Mouse (Mus musculus) MEL (cell line): ENCODE data around the gene Dtx4. TPM values are rescaled to one million over a fixed set of nuclear protein-coding genes. Genes with fewer than 3 reads are reported as not detected.

Experiments used
- DNase-seq: peaks from one replicate; pipeline ENCODE4 v3.0.0; 2011; ENCODE audit warnings: low read depth, low spot score
- H3K27ac ChIP-seq: 2 replicates; pipeline ENCODE4 v1.5.1; 2012; ENCODE audit warnings: low read depth, mild to moderate bottlenecking, control low read depth, low read length, moderate library complexity; ENCODE audit not compliant: control insufficient read depth
- H3K27me3 ChIP-seq, 2 experiments: fragments of 150-350 bp in 1 of 2; sonication (generic) in 1 of 2; 2 replicates each; pipeline ENCODE4 v1.6.1; 2012; ENCODE audit warnings: low read length in 2 of 2, mild to moderate bottlenecking in 2 of 2, improper control_type of control experiment in 1 of 2, moderate library complexity in 1 of 2; ENCODE audit not compliant: insufficient read depth in 2 of 2, control insufficient read depth in 1 of 2
- H3K36me3 ChIP-seq, 2 experiments: 2 replicates each; pipeline ENCODE4 v1.6.1; 2012 to 2014; ENCODE audit warnings: low read length in 2 of 2, improper control_type of control experiment in 1 of 2, inconsistent platforms in 1 of 2, mild to moderate bottlenecking in 1 of 2; ENCODE audit not compliant: insufficient read depth in 2 of 2, control insufficient read depth in 1 of 2
- H3K4me1 ChIP-seq, 2 experiments: fragments of 150-350 bp in 1 of 2; sonication (generic) in 1 of 2; 2 replicates each; pipeline ENCODE4 v1.6.1; 2012; ENCODE audit warnings: low read length in 2 of 2, improper control_type of control experiment in 1 of 2, mild to moderate bottlenecking in 1 of 2; ENCODE audit not compliant: insufficient read depth in 2 of 2, control insufficient read depth in 1 of 2
- H3K4me3 ChIP-seq, 2 experiments: fragments of 150-350 bp in 1 of 2; sonication (generic) in 1 of 2; 2 replicates each; pipeline ENCODE4 v1.5.1; 2012; ENCODE audit warnings: low read depth in 2 of 2, low read length in 2 of 2, mild to moderate bottlenecking in 2 of 2, moderate library complexity in 2 of 2, control low read depth in 1 of 2, improper control_type of control experiment in 1 of 2; ENCODE audit not compliant: control insufficient read depth in 1 of 2, insufficient read depth in 1 of 2
- H3K79me2 ChIP-seq: 2 replicates; pipeline ENCODE4 v1.6.1; 2012; ENCODE audit warnings: mild to moderate bottlenecking, low read length, moderate library complexity; ENCODE audit not compliant: control insufficient read depth, poor library complexity, insufficient read depth
- H3K9ac ChIP-seq: 2 replicates; pipeline ENCODE4 v1.6.1; 2012; ENCODE audit warnings: low read depth, mild to moderate bottlenecking, control low read depth, low read length, moderate library complexity; ENCODE audit not compliant: control insufficient read depth, poor library complexity, severe bottlenecking
- H3K9me3 ChIP-seq: fragments of 150-350 bp; sonication (generic); replicated peaks from 2 replicates; pipeline ENCODE4 v1.6.1; 2012; ENCODE audit warnings: mild to moderate bottlenecking, low read length, improper control_type of control experiment, moderate library complexity; ENCODE audit not compliant: insufficient read depth
- CHD1 ChIP-seq: IDR thresholded peaks from 2 replicates; pipeline ENCODE4 v1.6.1; 2012; ENCODE audit warnings: low read depth, mild to moderate bottlenecking, inconsistent platforms, low read length, improper control_type of control experiment
- CTCF ChIP-seq, 3 experiments: IDR thresholded peaks in 2 of 3; conservative IDR thresholded peaks in 1 of 3; 2 replicates each; pipeline ENCODE4 v1.5.1; 2011 to 2012; ENCODE audit warnings: low read length in 3 of 3, low read depth in 2 of 3, mild to moderate bottlenecking in 2 of 3, improper control_type of control experiment in 1 of 3, inconsistent platforms in 1 of 3, mixed read lengths in 1 of 3, moderate library complexity in 1 of 3; ENCODE audit not compliant: control insufficient read depth in 1 of 3, insufficient read depth in 1 of 3, poor library complexity in 1 of 3, severe bottlenecking in 1 of 3
- ETS1 ChIP-seq: IDR thresholded peaks from 2 replicates; pipeline ENCODE4 v1.6.1; 2012; ENCODE audit warnings: low read depth, mild to moderate bottlenecking, inconsistent platforms, low read length, improper control_type of control experiment, moderate library complexity
- GABPA ChIP-seq: IDR thresholded peaks from 2 replicates; pipeline ENCODE4 v1.6.1; 2012; ENCODE audit warnings: low read depth, mild to moderate bottlenecking, inconsistent platforms, low read length, improper control_type of control experiment, moderate library complexity
- GATA1 ChIP-seq: IDR thresholded peaks from 2 replicates; pipeline ENCODE4 v1.6.1; 2011; ENCODE audit warnings: low read depth, low read length, improper control_type of control experiment
- MAX ChIP-seq: IDR thresholded peaks from 2 replicates; pipeline ENCODE4 v1.6.1; 2011; ENCODE audit warnings: low read length, improper control_type of control experiment
- MAZ ChIP-seq: IDR thresholded peaks from 2 replicates; pipeline ENCODE4 v1.6.1; 2012; ENCODE audit warnings: low read depth, mild to moderate bottlenecking, inconsistent platforms, low read length, improper control_type of control experiment
- MEF2A ChIP-seq: IDR thresholded peaks from 2 replicates; pipeline ENCODE4 v1.6.1; 2014; ENCODE audit warnings: low read depth, mild to moderate bottlenecking, inconsistent platforms, low read length, improper control_type of control experiment; ENCODE audit not compliant: poor library complexity, insufficient replicate concordance, severe bottlenecking; ENCODE audit errors: extremely low read depth
- MXI1 ChIP-seq: IDR thresholded peaks from 2 replicates; pipeline ENCODE4 v1.6.1; 2011; ENCODE audit warnings: mild to moderate bottlenecking, low read depth, low read length, improper control_type of control experiment
- MYB ChIP-seq: IDR thresholded peaks from 2 replicates; pipeline ENCODE4 v1.6.1; 2011; ENCODE audit warnings: mild to moderate bottlenecking, low read depth, low read length, improper control_type of control experiment
- POLR2AphosphoS5 ChIP-seq: IDR thresholded peaks from 2 replicates; pipeline ENCODE4 v1.6.1; 2012; ENCODE audit warnings: low read depth, borderline replicate concordance, mild to moderate bottlenecking, inconsistent platforms, low read length, moderate library complexity, mixed read lengths
- UBTF ChIP-seq: IDR thresholded peaks from 2 replicates; pipeline ENCODE4 v1.6.1; 2012; ENCODE audit warnings: low read depth, mild to moderate bottlenecking, inconsistent platforms, low read length, improper control_type of control experiment, moderate library complexity, borderline replicate concordance; ENCODE audit not compliant: insufficient read depth
- USF2 ChIP-seq, 2 experiments: IDR thresholded peaks; 2 replicates each; pipeline ENCODE4 v1.6.1; 2011 to 2012; ENCODE audit warnings: improper control_type of control experiment in 2 of 2, low read length in 2 of 2, borderline replicate concordance in 1 of 2, inconsistent platforms in 1 of 2, low read depth in 1 of 2, mild to moderate bottlenecking in 1 of 2; ENCODE audit not compliant: insufficient read depth in 1 of 2
- ZMIZ1 ChIP-seq: IDR thresholded peaks from 2 replicates; pipeline ENCODE4 v1.6.1; 2012; ENCODE audit warnings: low read depth, mild to moderate bottlenecking, inconsistent platforms, low read length, improper control_type of control experiment, moderate library complexity
- ZNF384 ChIP-seq: IDR thresholded peaks from 2 replicates; pipeline ENCODE4 v1.6.1; 2012; ENCODE audit warnings: low read depth, mild to moderate bottlenecking, inconsistent platforms, low read length, improper control_type of control experiment
- polyA plus RNA-seq, 2 experiments: library from polyadenylated mRNA; stranded (reverse) in 1 of 2; unstranded in 1 of 2; fragments of >175 nt in 1 of 2; fragments of >200 nt in 1 of 2; gene quantifications; 2 replicates each; pipeline versions ENCODE4 v1.2.1 to v1.2.4; 2012; ENCODE audit warnings: low replicate concordance in 2 of 2, low read depth in 1 of 2; ENCODE audit not compliant: insufficient read length in 2 of 2, insufficient read depth in 1 of 2, missing spikeins in 1 of 2
- total RNA-seq: library from RNA; depleted of rRNA; stranded (reverse); fragments of 300-350 nt; gene quantifications from 2 replicates; pipeline ENCODE4 v1.2.3, GENCODE M21; 2012

The Dtx4 gene
- total and polyA plus RNA-seq, 3 experiments: 2.2 to 8.8 TPM; not detected in 1

DNA sequence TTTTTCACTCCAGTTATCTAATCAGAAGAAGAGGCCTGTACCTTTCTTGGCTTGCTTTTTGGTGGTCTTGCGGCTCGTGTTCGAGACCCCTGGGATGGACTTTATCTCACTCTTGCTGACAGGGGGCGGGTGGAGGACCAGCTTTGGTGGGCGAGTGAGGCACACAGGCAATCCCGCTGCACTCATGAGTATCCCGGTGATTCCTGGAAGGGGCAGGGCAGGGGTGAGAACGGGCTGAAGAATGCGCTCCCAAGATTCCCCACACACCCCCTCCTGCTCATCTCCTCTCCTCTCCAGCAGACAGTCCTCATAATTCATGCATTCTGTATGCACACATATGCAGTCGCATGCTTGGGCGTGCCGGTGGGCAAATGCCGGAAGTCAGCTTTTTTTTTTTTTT, 16.0 kb downstream of the Dtx4 start:
- H3K9me3 ChIP-seq: no peaks in the 10 kb centered on the region
- no peak overlapping the region for H3K4me3 ChIP-seq
- no peak for DNase-seq
- H3K9ac ChIP-seq: no peak overlapping the region
- H3K27me3 ChIP-seq: no peaks in the 10 kb centered on the region
- TF ChIP-seq ZNF384 (no peak), MEF2A (no peak), CHD1 (no peak), CTCF (IDR thresholded peaks at IDR 0.05 in 2 of 3, conservative IDR thresholded peaks at IDR 0.05 in 1 of 3; ENCODE audit: control insufficient read depth in 1 of 3, insufficient read depth in 1 of 3, low read depth in 2 of 3, low read length in 3 of 3, poor library complexity in 1 of 3, severe bottlenecking in 1 of 3) (no peak), MAX (no peak), GATA1 (no peak), USF2 (IDR thresholded peaks at IDR 0.05; ENCODE audit: borderline replicate concordance in 1 of 2, insufficient read depth in 1 of 2, low read depth in 1 of 2, low read length in 2 of 2) (no peak), MYB (no peak), POLR2AphosphoS5 (no peak), ETS1 (no peak), MXI1 (no peak), ZMIZ1 (no peak), MAZ (no peak), UBTF (no peak), GABPA (no peak)
- TF ChIP-seq, all 39 proteins: peak for 0
- H3K36me3 ChIP-seq: peaks cover 0 to 3% of the 10 kb centered on the region in 2 experiments; a peak in 2 of 4 replicates
- H3K4me1 ChIP-seq: peaks cover 0 to 10% of the 10 kb centered on the region in 2 experiments; a peak in 2 of 4 replicates
- H3K79me2 ChIP-seq: no peaks in the 10 kb centered on the region
- H3K27ac ChIP-seq: no peak overlapping the region

DNA sequence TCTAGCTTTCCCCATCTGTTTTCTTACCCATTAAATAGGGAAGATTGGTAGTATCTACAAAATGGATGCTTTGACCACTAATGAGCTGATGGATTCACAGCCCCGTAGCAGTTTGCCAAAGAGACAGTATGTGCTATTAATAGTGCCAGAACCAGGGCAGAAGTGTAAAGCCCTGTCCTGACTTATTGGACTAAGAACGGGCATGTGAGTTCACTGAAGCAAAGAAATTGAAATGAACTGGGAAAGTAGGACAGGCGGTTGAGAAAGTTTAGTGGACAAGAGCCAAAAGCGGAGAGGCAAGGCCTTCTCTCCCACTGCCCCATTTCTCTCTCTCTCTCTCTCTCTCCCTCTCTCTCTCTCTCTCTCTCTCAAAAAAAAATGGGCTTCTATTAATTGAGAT, 17.0 kb downstream of the Dtx4 start:
- H3K79me2 ChIP-seq: no peaks in the 10 kb centered on the region
- no peak overlapping the region for H3K27ac ChIP-seq
- no peaks in the 10 kb centered on the region for H3K9me3 ChIP-seq
- H3K4me3 ChIP-seq: no peak overlapping the region
- TF ChIP-seq MYB (no peak), GABPA (no peak)
- TF ChIP-seq, all 39 proteins: peak for 0
- no peak for DNase-seq
- Histone ChIP-seq H3K9ac (no peak overlapping the region), H3K36me3 (peaks cover 0 to 3% of the 10 kb centered on the region in 2 experiments; a peak in 2 of 4 replicates), H3K4me1 (peaks cover 0 to 10% of the 10 kb centered on the region in 2 experiments; a peak in 2 of 4 replicates), H3K27me3 (no peaks in the 10 kb centered on the region)
